In genomic region chr2:25982052-25982425, GRCm38 (mm10) we compare ENCODE assay signal across 8 mouse cellular contexts. TPM values are rescaled to one million over a fixed set of nuclear protein-coding genes. Genes with fewer than 3 reads are reported as not detected.
A peak's percentile ranks its signal among the peaks of the same experiment; 100 is the strongest.
DNase-seq lines count a peak whose midpoint lies in the region; ATAC-seq and TF ChIP-seq lines count a peak whose summit lies in the region.

No protein-coding gene starts in this region.

- TF ChIP-seq CTCF in intestine, postnatal 0 days (IDR thresholded peaks at IDR 0.05; ENCODE audit: low read depth) = no peak
- no peak for TF ChIP-seq CTCF in liver, embryonic 14.5 days (IDR thresholded peaks at IDR 0.05; ENCODE audit: low read depth)
- TF ChIP-seq CTCF in olfactory bulb, adult 2 months (IDR thresholded peaks at IDR 0.05; ENCODE audit: insufficient read depth, low read depth, low read length) = no peak

- WGBS in intestine, postnatal 0 days = 2% methylated on average over 16 of the region's 16 CpGs
- 3% methylated on average over 16 of the region's 16 CpGs for WGBS in liver, embryonic 14.5 days (ENCODE audit: insufficient replicate concordance)
- WGBS in olfactory bulb, adult 2 months = 3% methylated on average over 16 of the region's 16 CpGs

- H3K27ac ChIP-seq in intestine, postnatal 0 days (ENCODE audit: low read depth, low read length) = no peak overlapping the region
- H3K27ac ChIP-seq in liver, embryonic 14.5 days = no peak overlapping the region
- 0 out of 2 replicates have a peak overlapping the region, but pooled peaks have one; percentile 13 for H3K27ac ChIP-seq in olfactory bulb, adult 2 months (ENCODE audit: insufficient read depth, low read depth, low read length)

- no peaks in the 10 kb centered on the region for H3K36me3 ChIP-seq in intestine, postnatal 0 days (ENCODE audit: control insufficient read depth, insufficient read depth)
- H3K36me3 ChIP-seq in liver, embryonic 14.5 days (replicated peaks; ENCODE audit: control insufficient read depth, insufficient read depth, low read depth) = peaks cover 2% of the 10 kb centered on the region; the same call in 1 of the 2 replicates

- no peak for TF ChIP-seq EP300 in liver, embryonic 14.5 days (IDR thresholded peaks at IDR 0.05; ENCODE audit: low read depth)

- 0 out of 2 replicates have a peak, but pooled peaks cover 6% of the 10 kb centered on the region for H3K4me1 ChIP-seq in intestine, postnatal 0 days (replicated peaks; ENCODE audit: control insufficient read depth, insufficient read depth, low read length)
- H3K4me1 ChIP-seq in liver, embryonic 14.5 days (replicated peaks; ENCODE audit: control insufficient read depth in 2 of 2, insufficient read depth in 2 of 2, low read length in 1 of 2) = peaks cover 14 to 17% of the 10 kb centered on the region in 2 experiments
- H3K4me1 ChIP-seq in olfactory bulb, adult 2 months (ENCODE audit: control insufficient read depth, insufficient read depth, low read length) = peaks cover 19% of the 10 kb centered on the region

- peak overlapping the region; percentile 83 for H3K9ac ChIP-seq in intestine, postnatal 0 days (ENCODE audit: low read depth, low read length)
- peak overlapping the region; percentile 89 for H3K9ac ChIP-seq in liver, embryonic 14.5 days (replicated peaks)

- peak overlapping the region; percentile 97 for H3K4me2 ChIP-seq in intestine, postnatal 0 days (replicated peaks; ENCODE audit: low read depth)
- peak overlapping the region; percentile 78 for H3K4me2 ChIP-seq in liver, embryonic 14.5 days (ENCODE audit: low read depth)

- no peak for ATAC-seq in intestine, postnatal 0 days
- ATAC-seq in liver, embryonic 14.5 days (ENCODE audit: insufficient read depth) = no peak

- no peaks in the 10 kb centered on the region for H3K9me3 ChIP-seq in intestine, postnatal 0 days (ENCODE audit: control insufficient read depth)
- H3K9me3 ChIP-seq in liver, embryonic 14.5 days (ENCODE audit: control insufficient read depth, low read length) = no peaks in the 10 kb centered on the region

- TF ChIP-seq POLR2A in olfactory bulb, adult 2 months (IDR thresholded peaks at IDR 0.05; ENCODE audit: insufficient read depth, low read depth, low read length) = no peak

- peak overlapping the region; percentile 82 for H3K4me3 ChIP-seq in intestine, postnatal 0 days (ENCODE audit: low read depth, low read length)
- H3K4me3 ChIP-seq in liver, embryonic 14.5 days (ENCODE audit: insufficient read depth in 1 of 2, low read depth in 2 of 2, low read length in 2 of 2) = peak overlapping the region; percentile 84 to 92
- peak overlapping the region; percentile 76 for H3K4me3 ChIP-seq in olfactory bulb, adult 2 months (ENCODE audit: insufficient read depth, low read depth, low read length)

- peak; percentile 11 for DNase-seq in ovary, postnatal 10 days (ENCODE audit: low spot score)
- DNase-seq in ovary, adult 18-20 months (ENCODE audit: low spot score) = no peak
- peak; percentile 75 to 76 for DNase-seq in cerebellum, postnatal 36 days
- DNase-seq in gastrocnemius, postnatal 4 days (ENCODE audit: low spot score in 2 of 2) = peak; percentile 32 to 57
- DNase-seq in liver, embryonic 14.5 days (ENCODE audit: low read depth in 3 of 3, low spot score in 3 of 3) = peak in 1 of 3 experiments; percentile 22
- DNase-seq in urinary bladder, postnatal 14 days (ENCODE audit: low spot score) = peak; percentile 50

- H3K27me3 ChIP-seq in intestine, postnatal 0 days (replicated peaks; ENCODE audit: control insufficient read depth, insufficient read depth, low read length) = no peaks in the 10 kb centered on the region
- H3K27me3 ChIP-seq in liver, embryonic 14.5 days (ENCODE audit: control insufficient read depth, insufficient read depth, low read length) = no peaks in the 10 kb centered on the region

RNA-seq across cellular contexts. Expression of gene Camsap1, which starts 1.0 kb away (rescaled TPM):
- 10 to 100 TPM; 34.2 to 45.1 TPM for total RNA-seq in gastrocnemius, postnatal 4 days (2021)
- polyA plus RNA-seq in intestine, postnatal 0 days (2015; fragmentation: Nextera tagmentation; extraction: Ambion mirVana) = 3.5 and 4.9 TPM in 2 replicates
- 2.3 and 2.8 TPM in 2 replicates for polyA plus RNA-seq in liver, embryonic 14.5 days (2012; rRNA removed)
- polyA plus RNA-seq in liver, embryonic 14.5 days (2014; fragmentation: Nextera tagmentation; extraction: Ambion mirVana) = 4.7 and 6.6 TPM in 2 replicates
- not detected in 2 replicates for polyA plus RNA-seq in olfactory bulb, adult 2 months (2012; ENCODE audit: insufficient read depth, insufficient read length, low replicate concordance, missing spikeins)

RNA-seq across cellular contexts. Expression of gene Ubac1, which starts 39.5 kb away (rescaled TPM):
- 100 to 1,000 TPM; 186 to 187 TPM for total RNA-seq in gastrocnemius, postnatal 4 days (2021)
- 45.8 TPM in 2 replicates for polyA plus RNA-seq in intestine, postnatal 0 days (2015; fragmentation: Nextera tagmentation; extraction: Ambion mirVana)
- polyA plus RNA-seq in liver, embryonic 14.5 days (2012; rRNA removed) = 259 and 320 TPM in 2 replicates
- polyA plus RNA-seq in liver, embryonic 14.5 days (2014; fragmentation: Nextera tagmentation; extraction: Ambion mirVana) = 504 and 526 TPM in 2 replicates
- not detected in 2 replicates for polyA plus RNA-seq in olfactory bulb, adult 2 months (2012; ENCODE audit: insufficient read depth, insufficient read length, low replicate concordance, missing spikeins)

Comparison
In these comparisons a context has a peak if more than half of its experiments do, and no peak if none do; other contexts are left out.
1. RNA of gene Ubac1, which starts 39.5 kb away (polyA plus RNA-seq): 259 to 526 TPM in liver, embryonic 14.5 days and 45.8 TPM in intestine, postnatal 0 days; not detected in olfactory bulb, adult 2 months; every median in the first group is over 10 times any median in the second.
2. Peak in every context shown above with its lines, with median percentiles within 50 percentile points of each other: H3K4me3 ChIP-seq.